Mouse (Mus musculus): ENCODE measurements around the gene Scyl1. TPM values are rescaled to one million over a fixed set of nuclear protein-coding genes. Genes with fewer than 3 reads are reported as not detected.
A peak's percentile ranks its signal among the peaks of the same experiment; 100 is the strongest.

Scyl1 gene
- polyA plus RNA-seq, 1 experiment from 2014 or later = 64.6 TPM

DNA sequence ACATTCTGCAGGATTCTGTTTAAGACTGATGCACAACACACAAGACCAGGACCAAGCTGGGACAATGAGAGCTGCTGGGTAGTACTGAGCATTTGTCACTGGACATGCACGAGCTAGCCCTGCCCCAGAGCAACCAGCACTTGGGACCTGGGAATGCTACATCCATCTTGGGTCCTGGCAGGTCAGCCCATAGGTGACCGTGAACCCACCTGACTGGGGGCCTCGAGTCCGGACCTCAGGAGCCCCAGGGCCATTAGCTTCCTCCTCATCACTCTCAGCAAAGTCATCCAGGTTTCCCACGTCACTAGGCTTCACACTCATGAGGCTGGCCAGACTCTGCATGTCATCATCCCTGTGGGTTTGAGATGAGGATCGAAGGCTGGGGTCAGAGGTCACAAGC lies 50.0 kb downstream of the Scyl1 start:
- ATAC-seq (no peak), DNase-seq (ENCODE audit: low spot score) (no peak)
- Histone ChIP-seq H3K4me1 (ENCODE audit: insufficient read depth, low read depth, low read length) (peaks cover 15% of the 10 kb centered on the region), H3K4me3 (ENCODE audit: low read depth, low read length) (no peak overlapping the region), H3K27me3 (replicated peaks; ENCODE audit: insufficient read depth, low read length) (no peaks in the 10 kb centered on the region), H3K27ac (ENCODE audit: low read length) (no peak overlapping the region), H3K36me3 (ENCODE audit: insufficient read depth, low read length) (peaks cover 20% of the 10 kb centered on the region; the same call in 1 of the 2 replicates), H3K4me2 (replicated peaks; ENCODE audit: low read depth, low read length) (no peak overlapping the region), H3K9me3 (ENCODE audit: low read length) (no peaks in the 10 kb centered on the region), H3K9ac (replicated peaks; ENCODE audit: low read depth) (no peak overlapping the region)
- TF ChIP-seq EP300 (IDR thresholded peaks at IDR 0.05) = no peak
- TF ChIP-seq CTCF (IDR thresholded peaks at IDR 0.05) = no peak
- WGBS = 85% methylated on average over 6 of the region's 6 CpGs

DNA sequence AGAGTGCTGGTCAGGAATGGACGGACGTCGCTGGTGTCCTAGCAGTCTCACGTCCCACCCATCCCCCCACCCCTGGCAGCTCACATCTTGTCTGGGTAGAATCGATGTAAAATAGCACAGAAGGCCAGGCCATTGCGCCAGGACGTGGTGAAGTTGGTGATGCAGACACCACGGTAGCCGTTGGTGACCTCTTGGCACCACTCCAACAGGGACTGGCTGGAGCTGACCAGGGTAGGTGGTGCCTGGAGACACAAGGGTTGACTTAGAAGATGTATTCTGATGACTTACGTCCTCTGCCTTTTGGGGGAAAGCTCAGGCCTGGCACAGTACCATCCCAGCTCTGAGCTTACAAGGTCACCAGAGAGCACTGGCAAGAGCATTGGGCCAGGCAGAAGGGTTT lies 54.3 kb downstream of the Scyl1 start:
- Histone ChIP-seq H3K9me3 (ENCODE audit: low read length) (no peaks in the 10 kb centered on the region), H3K36me3 (ENCODE audit: insufficient read depth, low read length) (peaks cover 20% of the 10 kb centered on the region; the same call in 1 of the 2 replicates), H3K4me3 (ENCODE audit: low read depth, low read length) (no peak overlapping the region), H3K4me2 (replicated peaks; ENCODE audit: low read depth, low read length) (no peak overlapping the region), H3K4me1 (ENCODE audit: insufficient read depth, low read depth, low read length) (peaks cover 8% of the 10 kb centered on the region), H3K9ac (replicated peaks; ENCODE audit: low read depth) (no peak overlapping the region), H3K27ac (ENCODE audit: low read length) (no peak overlapping the region), H3K27me3 (replicated peaks; ENCODE audit: insufficient read depth, low read length) (no peaks in the 10 kb centered on the region)
- no peak for TF ChIP-seq CTCF (IDR thresholded peaks at IDR 0.05)
- no peak for TF ChIP-seq EP300 (IDR thresholded peaks at IDR 0.05)
- 52% methylated on average over 10 of the region's 10 CpGs for WGBS
- ATAC-seq = no peak
- DNase-seq (ENCODE audit: low spot score) = no peak

DNA sequence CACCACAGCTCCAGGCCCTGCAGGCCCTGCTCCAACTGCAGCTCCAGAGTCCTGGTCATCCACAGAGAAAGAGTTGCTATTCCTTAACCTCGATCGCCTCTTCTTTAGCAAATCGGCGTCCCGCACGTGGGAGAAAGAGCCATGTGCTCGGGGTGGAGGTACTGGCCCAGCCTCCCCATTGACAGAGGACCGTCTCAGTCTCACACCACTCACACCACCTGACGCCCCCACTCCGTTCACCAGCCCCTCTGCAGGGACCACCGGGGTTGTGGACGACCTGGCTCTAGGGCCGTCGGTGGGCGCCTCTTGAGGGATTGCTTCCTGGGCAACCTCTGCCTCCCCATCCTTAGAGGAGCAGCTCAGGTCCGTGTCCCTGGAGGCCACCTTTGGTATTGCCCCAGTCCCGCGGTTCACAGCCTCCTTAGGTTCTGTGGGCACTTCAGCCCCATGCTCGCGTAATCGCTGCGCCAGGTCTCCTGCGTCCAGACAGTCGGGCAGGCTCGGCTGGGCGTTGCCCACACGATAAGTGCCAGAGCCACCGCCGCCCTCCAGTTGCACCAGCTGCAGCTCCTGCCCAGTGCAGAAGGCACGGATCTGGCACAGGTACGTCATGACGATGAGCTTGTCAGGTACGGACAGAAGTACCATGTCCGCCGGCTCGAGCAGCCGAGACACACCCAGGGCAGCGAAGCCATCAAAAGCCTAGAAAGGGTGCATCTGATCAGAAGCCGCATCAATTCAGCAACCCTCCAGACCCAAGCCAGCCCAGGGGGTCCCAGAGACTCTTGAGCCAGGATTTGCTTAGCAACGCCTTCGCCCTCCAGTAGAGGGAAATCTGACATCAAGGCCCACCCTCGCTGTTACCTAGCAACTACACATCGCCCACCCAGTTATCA lies 55.2 kb downstream of the Scyl1 start:
- ATAC-seq (peak; percentile 82), DNase-seq (ENCODE audit: low spot score) (peak; percentile 83)
- H3K4me1 ChIP-seq (ENCODE audit: insufficient read depth, low read depth, low read length) = peaks cover 8% of the 10 kb centered on the region
- no peak overlapping the region for H3K27ac ChIP-seq (ENCODE audit: low read length)
- peak overlapping the region; percentile 3; the same call in 1 of the 2 replicates for H3K4me2 ChIP-seq (replicated peaks; ENCODE audit: low read depth, low read length)
- H3K9ac ChIP-seq (replicated peaks; ENCODE audit: low read depth) = no peak overlapping the region
- TF ChIP-seq EP300 (IDR thresholded peaks at IDR 0.05) = no peak
- TF ChIP-seq CTCF (IDR thresholded peaks at IDR 0.05) = peak; percentile 63
- H3K4me3 ChIP-seq (ENCODE audit: low read depth, low read length) = no peak overlapping the region
- no peaks in the 10 kb centered on the region for H3K27me3 ChIP-seq (replicated peaks; ENCODE audit: insufficient read depth, low read length)
- H3K36me3 ChIP-seq (ENCODE audit: insufficient read depth, low read length) = peaks cover 16% of the 10 kb centered on the region; the same call in 1 of the 2 replicates
- H3K9me3 ChIP-seq (ENCODE audit: low read length) = no peaks in the 10 kb centered on the region
- 35% methylated on average over 43 of the region's 43 CpGs for WGBS

DNA sequence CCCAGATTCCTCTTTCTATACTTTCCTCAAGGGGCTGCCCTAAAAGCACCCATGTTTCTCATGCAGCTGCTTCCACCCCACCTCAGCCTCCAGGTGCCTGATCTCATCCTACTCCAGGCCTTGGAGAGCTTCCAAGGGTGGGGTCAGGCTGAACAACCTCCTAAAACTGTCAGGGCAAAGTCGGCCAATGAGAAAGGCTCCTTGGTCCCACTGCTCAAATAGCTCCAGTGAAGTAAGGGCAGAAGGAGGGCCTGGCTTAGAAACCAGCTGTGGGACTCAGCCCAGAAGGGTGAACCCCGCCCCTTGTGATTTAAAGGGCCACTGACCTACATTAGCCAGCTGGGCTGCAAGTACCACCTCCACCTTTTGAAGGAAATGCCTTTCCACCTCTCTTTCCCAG lies 57.5 kb downstream of the Scyl1 start:
- Histone ChIP-seq H3K4me3 (ENCODE audit: low read depth, low read length) (no peak overlapping the region), H3K27me3 (replicated peaks; ENCODE audit: insufficient read depth, low read length) (no peaks in the 10 kb centered on the region), H3K27ac (ENCODE audit: low read length) (peak overlapping the region; percentile 62), H3K9ac (replicated peaks; ENCODE audit: low read depth) (no peak overlapping the region), H3K36me3 (ENCODE audit: insufficient read depth, low read length) (peaks cover 7% of the 10 kb centered on the region; the same call in 1 of the 2 replicates), H3K4me2 (replicated peaks; ENCODE audit: low read depth, low read length) (no peak overlapping the region), H3K9me3 (ENCODE audit: low read length) (no peaks in the 10 kb centered on the region), H3K4me1 (ENCODE audit: insufficient read depth, low read depth, low read length) (peaks cover 8% of the 10 kb centered on the region)
- TF ChIP-seq CTCF (IDR thresholded peaks at IDR 0.05) (no peak), EP300 (IDR thresholded peaks at IDR 0.05) (peak; percentile 50)
- ATAC-seq (peak; percentile 90), DNase-seq (ENCODE audit: low spot score) (peak; percentile 96)
- 8% methylated on average over 2 of the region's 2 CpGs for WGBS

GRCm38 (mm10) chr19:5713255-5713654 lies 58.0 kb downstream of the Scyl1 start:
- 56% methylated on average over 5 of the region's 5 CpGs for WGBS
- Histone ChIP-seq H3K4me3 (ENCODE audit: low read depth, low read length) (no peak overlapping the region), H3K9me3 (ENCODE audit: low read length) (no peaks in the 10 kb centered on the region), H3K4me1 (ENCODE audit: insufficient read depth, low read depth, low read length) (peaks cover 8% of the 10 kb centered on the region), H3K4me2 (replicated peaks; ENCODE audit: low read depth, low read length) (no peak overlapping the region), H3K27me3 (replicated peaks; ENCODE audit: insufficient read depth, low read length) (no peaks in the 10 kb centered on the region), H3K36me3 (ENCODE audit: insufficient read depth, low read length) (peaks cover 11% of the 10 kb centered on the region; the same call in 1 of the 2 replicates), H3K9ac (replicated peaks; ENCODE audit: low read depth) (no peak overlapping the region), H3K27ac (ENCODE audit: low read length) (peak overlapping the region; percentile 62)
- DNase-seq (ENCODE audit: low spot score) = no peak
- ATAC-seq = no peak
- no peak for TF ChIP-seq EP300 (IDR thresholded peaks at IDR 0.05)
- TF ChIP-seq CTCF (IDR thresholded peaks at IDR 0.05) = no peak

DNA sequence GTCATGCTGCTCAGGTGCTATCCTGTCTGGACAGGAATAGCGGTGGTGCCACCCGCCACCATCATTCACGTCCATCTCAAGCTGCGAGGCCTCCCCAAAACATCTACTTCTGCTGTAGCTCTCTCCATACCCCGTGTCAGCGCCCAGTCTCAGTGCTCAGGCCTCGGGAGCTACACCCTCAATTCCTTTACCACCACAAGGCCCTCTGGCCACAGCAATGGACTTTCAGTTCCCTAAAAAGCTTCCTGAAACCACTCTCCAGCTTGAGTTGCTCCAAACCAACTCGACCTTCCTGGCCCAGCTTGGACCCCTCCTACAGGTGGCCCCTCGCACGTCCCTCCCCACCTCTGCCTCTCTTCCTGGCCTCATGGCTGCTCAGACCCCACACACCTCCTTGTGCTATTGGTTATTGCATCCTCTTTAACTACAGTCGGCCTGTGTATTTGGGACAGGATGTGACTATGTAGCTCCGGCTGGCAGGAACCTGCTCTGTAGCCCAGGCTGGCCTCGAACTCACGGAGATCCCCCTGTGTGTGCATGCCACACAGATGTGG lies 59.2 kb downstream of the Scyl1 start:
- Histone ChIP-seq H3K4me2 (replicated peaks; ENCODE audit: low read depth, low read length) (no peak overlapping the region), H3K9me3 (ENCODE audit: low read length) (no peaks in the 10 kb centered on the region), H3K9ac (replicated peaks; ENCODE audit: low read depth) (no peak overlapping the region), H3K4me3 (ENCODE audit: low read depth, low read length) (no peak overlapping the region), H3K27me3 (replicated peaks; ENCODE audit: insufficient read depth, low read length) (no peaks in the 10 kb centered on the region), H3K4me1 (ENCODE audit: insufficient read depth, low read depth, low read length) (peaks cover 8% of the 10 kb centered on the region), H3K27ac (ENCODE audit: low read length) (no peak overlapping the region), H3K36me3 (ENCODE audit: insufficient read depth, low read length) (peaks cover 16% of the 10 kb centered on the region; the same call in 1 of the 2 replicates)
- no peak for DNase-seq (ENCODE audit: low spot score)
- no peak for ATAC-seq
- 89% methylated on average over 14 of the region's 14 CpGs for WGBS
- TF ChIP-seq CTCF (IDR thresholded peaks at IDR 0.05) (no peak), EP300 (IDR thresholded peaks at IDR 0.05) (no peak)
